Mouse (Mus musculus) heart, postnatal 36 days (tissue): ENCODE measurements at regions not wholly inside any gene's neighbourhood (a gene's known extent, or its start where the extent isn't known, plus 50 kb on each side); places are given as distances from the start of the nearest gene placed in this dataset.

ENCODE experiments used
- DNase-seq, 2 experiments: peaks; one replicate each; pipeline ENCODE4 v3.0.0; 2021 to 2022
- intact Hi-C: fragments of 180-260 bp; cut with DNase I; formaldehyde crosslinking; loops from one replicate; pipeline ENCODE4 v1.15.1; 2025

DNA sequence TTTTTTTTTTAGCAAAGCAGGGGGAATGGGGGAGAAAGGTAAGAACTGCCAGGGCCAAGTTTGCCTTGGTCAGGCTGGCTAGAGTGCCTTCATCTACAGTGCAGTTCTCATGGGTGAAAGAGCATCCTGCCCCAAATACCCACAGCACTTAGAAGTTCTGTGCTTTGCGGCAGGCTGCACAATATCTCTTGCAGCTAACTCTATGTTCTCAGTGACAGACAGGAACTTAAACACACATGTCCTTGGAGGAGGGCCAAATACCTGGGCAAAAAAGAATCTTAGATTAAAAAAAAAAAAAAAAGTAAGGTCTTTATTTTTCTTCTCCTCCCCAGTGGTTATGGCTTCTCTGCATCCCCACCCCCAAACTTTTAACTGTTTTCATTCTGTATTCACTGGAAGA is 78.8 kb upstream of the Lrig1 start:
- DNase-seq, result no peak
- intact Hi-C loops, result loop anchor here (5.0 kb wide), 1 partner anchor 156 kb away; no protein-coding TSS in a partner anchor

DNA sequence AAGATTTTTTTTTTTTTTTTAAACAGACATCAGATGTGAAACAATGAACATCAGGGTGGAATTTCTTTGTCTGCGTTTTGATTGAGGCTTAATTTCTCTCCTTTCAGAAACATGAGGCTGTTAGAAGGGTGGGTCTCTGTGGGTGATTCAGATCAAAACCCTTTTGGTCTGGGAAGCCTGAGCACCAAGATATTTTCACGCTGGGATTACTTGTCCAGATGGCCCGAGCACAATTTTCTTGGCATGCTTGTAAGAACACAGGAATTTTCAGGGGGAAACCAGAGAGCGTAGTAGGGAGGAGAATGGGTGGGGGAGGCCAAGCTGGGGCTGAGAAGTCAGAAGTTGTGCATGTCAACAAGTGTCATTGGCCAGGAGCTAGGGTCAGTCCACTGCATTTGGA is 76.6 kb upstream of the Lrig1 start:
- intact Hi-C loops, result loop anchor here (5.0 kb wide), 1 partner anchor 154 kb away; no protein-coding TSS in a partner anchor
- DNase-seq, result no peak

- intact Hi-C loops, result loop anchor here (5.0 kb wide), 1 partner anchor 153 kb away; no protein-coding TSS in a partner anchor
- DNase-seq, result no peak
Observed at GRCm38 (mm10) chr6:94774871-94775270, 74.9 kb upstream of the Lrig1 start.

- no peak for DNase-seq
- intact Hi-C loops, result no loop called here
Observed at GRCm38 (mm10) chr6:94773604-94774486, 73.9 kb upstream of the Lrig1 start.

DNA sequence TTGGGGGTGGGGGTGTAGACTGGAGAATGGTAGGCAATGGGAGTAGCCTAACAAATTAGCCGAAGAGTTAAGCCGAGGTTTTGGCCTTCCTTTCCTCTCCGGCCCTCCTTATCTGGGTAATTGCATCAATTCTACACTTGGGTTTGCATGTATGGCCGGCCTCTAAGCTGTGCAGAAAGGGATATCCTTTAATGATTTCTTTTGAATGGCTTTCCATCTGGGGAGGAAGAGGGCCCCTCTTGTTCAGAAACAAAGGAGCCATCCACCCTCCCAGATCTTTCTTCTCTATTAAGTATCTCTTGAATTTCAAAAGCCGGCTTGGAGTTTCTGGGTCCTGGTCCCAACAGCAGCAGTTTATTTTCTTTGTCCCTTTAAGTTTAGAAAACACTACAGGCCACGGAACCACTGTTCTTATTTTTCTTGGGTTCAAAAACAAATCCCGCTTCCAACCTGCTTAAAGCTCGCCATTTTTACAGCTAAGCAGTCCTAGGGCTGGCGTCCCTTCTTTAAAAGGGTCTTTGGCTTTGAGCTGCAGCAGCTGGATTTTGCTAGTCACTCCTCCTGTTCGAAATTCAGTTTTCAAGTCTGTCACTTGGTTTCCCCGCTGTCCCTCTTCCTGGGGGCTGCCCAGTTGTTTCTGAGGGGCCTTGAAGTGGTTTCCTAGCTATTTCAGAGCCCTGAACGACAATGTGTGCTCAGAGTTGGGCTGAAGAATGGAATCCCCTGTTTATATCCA is 73.1 kb upstream of the Lrig1 start:
- intact Hi-C loops, result no loop called here
- no peak for DNase-seq

DNA sequence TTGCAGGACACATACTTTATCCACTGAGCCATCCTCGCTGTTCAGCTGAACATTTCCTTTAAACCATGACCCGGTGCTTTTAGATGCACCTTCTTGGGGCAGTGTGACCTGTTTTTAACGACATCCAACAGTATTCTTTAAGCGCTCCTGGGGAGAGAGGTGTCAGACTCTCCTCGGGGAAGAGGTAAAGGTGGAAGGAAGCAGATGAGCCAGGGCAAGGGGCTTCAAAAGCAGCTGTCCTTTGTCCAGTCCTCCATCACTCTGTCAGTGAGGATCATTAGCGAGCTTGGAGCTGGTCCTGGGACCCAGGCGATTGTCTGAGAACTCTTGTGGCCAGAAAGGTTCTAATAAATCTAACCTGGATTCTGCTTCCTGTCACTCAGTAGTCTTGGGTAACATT is 72.4 kb upstream of the Lrig1 start:
- intact Hi-C loops, result no loop called here
- DNase-seq, result no peak

- no peak for DNase-seq
- intact Hi-C loops, result no loop called here
Observed at GRCm38 (mm10) chr6:94768230-94768629, 68.3 kb upstream of the Lrig1 start.

GRCm38 (mm10) chr6:94765724-94766123 is 65.8 kb upstream of the Lrig1 start:
- no peak for DNase-seq
- intact Hi-C loops, result no loop called here

- intact Hi-C loops, result no loop called here
- no peak for DNase-seq
Observed at GRCm38 (mm10) chr6:94761341-94761740, 61.4 kb upstream of the Lrig1 start.

GRCm38 (mm10) chr6:94760629-94761111 is 60.7 kb upstream of the Lrig1 start:
- DNase-seq, result no peak
- intact Hi-C loops, result no loop called here

- no peak for DNase-seq
- intact Hi-C loops, result no loop called here
Observed at GRCm38 (mm10) chr6:94759649-94760048, 59.7 kb upstream of the Lrig1 start.

DNA sequence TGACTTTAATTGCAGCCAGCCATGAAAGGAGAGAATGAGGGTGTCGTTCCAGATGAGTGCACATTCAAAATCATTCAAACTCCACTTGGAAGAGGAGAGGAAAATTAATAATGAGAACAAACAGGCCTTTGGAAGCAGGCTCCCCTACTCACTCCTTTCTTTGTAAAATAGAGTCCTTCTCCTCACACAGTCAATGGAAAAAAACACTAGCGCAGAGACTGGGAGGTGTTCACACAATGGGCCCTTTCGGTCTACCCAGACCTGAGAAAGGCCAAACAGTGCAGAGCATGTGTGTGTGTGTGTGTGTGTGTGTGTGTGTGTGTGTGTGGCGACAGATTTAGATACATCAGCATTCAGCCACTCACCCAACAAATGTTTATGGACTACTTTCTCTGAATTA is 56.0 kb upstream of the Lrig1 start:
- intact Hi-C loops, result no loop called here

DNA sequence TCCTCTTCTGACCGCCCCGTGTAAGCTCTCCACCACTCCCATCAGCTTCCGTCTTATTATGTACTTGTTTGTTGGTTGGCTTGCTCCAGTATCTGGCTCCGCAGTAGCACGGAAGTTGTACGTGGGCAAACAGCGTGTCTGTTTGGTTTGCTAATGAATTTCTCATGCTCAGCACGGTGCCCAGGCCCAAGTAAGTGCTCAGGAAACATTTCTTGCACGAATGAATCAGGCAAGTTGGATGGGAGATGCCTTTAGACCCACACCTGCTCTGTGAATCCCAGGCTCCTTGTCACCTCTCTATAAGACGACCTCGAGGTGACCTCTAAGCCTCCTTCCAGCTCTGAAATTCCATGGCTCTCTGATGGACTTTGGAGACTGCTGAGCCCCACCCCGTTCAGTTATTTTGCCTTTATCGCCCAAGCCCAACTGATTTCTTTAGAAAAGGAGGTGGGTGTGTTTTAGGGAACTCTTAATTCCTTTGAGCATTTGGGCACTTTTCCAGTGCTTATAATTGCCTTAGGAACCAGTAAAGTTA is 55.4 kb upstream of the Lrig1 start:
- intact Hi-C loops, result no loop called here
- DNase-seq, result no peak

More for the DNA sequence above, 56.0 kb upstream of the Lrig1 start:
- DNase-seq, result no peak

DNA sequence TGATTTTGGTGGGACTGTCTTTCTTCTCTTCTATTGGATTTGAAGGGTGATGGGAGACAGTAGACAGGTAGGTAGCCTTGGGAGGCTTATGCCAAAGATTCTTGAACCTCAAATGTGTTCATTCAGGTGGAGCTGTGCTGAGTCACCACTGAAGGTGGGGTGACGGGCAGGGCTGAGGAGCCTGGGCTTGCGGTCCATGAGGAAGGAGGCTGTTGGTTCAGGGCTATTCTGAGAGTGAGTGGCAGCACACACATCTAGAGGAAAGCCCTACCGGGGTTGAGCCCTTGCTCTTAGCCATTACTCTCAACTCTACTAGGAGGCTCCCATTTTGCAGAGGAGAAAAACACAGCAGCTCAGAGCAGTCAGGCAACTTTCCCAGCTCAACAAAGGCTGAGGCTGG is 54.6 kb upstream of the Lrig1 start:
- DNase-seq, result no peak
- intact Hi-C loops, result no loop called here

GRCm38 (mm10) chr6:94751101-94751440 is 51.1 kb upstream of the Lrig1 start:
- no peak for DNase-seq
- intact Hi-C loops, result no loop called here

DNA sequence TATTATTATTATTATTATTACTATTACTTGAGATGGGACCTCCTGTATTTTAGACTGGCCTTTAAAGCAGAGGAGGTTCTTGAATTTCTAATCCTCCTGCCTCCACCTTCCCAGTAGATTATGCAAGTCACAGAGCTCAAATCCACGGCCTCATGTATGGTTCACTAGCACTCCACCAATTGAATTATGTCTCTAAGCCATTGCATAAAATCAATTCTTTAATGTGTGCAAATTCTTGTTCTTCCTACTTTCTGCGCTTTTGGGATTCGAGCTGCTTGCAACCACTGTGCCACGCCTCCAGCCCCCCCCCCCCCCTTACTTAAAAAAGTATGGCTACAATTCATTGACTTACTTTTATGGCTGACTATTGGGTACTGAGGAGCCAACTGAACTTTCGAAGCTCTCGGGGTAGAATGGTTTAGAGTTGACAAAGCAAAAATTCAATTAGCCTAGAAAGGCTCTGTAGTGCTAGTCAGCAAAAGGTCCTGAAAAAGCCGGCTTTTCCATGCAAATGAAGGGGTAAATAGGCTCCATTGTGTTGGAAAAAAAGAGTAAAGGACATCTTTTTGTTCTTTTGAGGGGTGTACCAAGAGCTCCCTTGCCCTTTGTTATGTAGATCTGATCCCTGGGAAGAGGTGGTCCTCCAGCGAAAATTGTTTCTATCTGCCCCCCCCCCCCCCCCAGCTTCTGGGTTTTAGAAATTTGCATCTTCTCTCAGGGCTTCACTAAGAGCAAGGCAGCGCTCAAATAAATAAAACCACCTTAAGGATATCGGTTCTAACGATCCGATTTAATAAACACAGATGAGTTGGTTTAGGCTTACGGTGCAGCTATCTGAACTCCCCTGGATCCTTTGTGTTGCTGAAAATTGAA is 50.5 kb upstream of the Lrig1 start:
- DNase-seq, result no peak
- intact Hi-C loops, result no loop called here
